Mouse (Mus musculus): Measurements from ENCODE around the gene Gak.

Gak gene

GRCm38 (mm10) chr5:108629634-108630483 is at the start of gene Gak, which contains the start of gene Tmem175:
Gak (minus strand) TSS chr5:108629755.
Tmem175 (plus strand) TSS chr5:108629770.
- DNase-seq = peak; percentile 88 to 89

- DNase-seq = no peak
Measured at GRCm38 (mm10) chr5:108678296-108678854, 48.8 kb upstream of the Gak start.

GRCm38 (mm10) chr5:108677605-108678295 is 48.2 kb upstream of the Gak start:
- no peak for DNase-seq

GRCm38 (mm10) chr5:108676772-108677498 is 47.4 kb upstream of the Gak start:
- no peak for DNase-seq

- no peak for DNase-seq
Measured at GRCm38 (mm10) chr5:108675251-108675816, 45.8 kb upstream of the Gak start, which contains the start of gene Slc26a1. Slc26a1 (minus strand) TSS chr5:108675569.

- no peak for DNase-seq
Measured at GRCm38 (mm10) chr5:108674624-108675023, 45.1 kb upstream of the Gak start.

GRCm38 (mm10) chr5:108671757-108672156 is 42.2 kb upstream of the Gak start:
- no peak for DNase-seq

- no peak for DNase-seq
Measured at GRCm38 (mm10) chr5:108670785-108671184, 41.2 kb upstream of the Gak start.

GRCm38 (mm10) chr5:108669986-108670385 is 40.4 kb upstream of the Gak start:
- DNase-seq = no peak

- DNase-seq = peak; percentile 75 to 81
Measured at GRCm38 (mm10) chr5:108668977-108669936, 39.7 kb upstream of the Gak start, which contains the start of gene Dgkq. Dgkq (minus strand) TSS chr5:108669672.

GRCm38 (mm10) chr5:108668387-108668932 is 38.9 kb upstream of the Gak start:
- no peak for DNase-seq

GRCm38 (mm10) chr5:108667370-108667769 is 37.8 kb upstream of the Gak start:
- DNase-seq = no peak

- DNase-seq = no peak
Measured at GRCm38 (mm10) chr5:108665066-108665465, 35.5 kb upstream of the Gak start.

GRCm38 (mm10) chr5:108662772-108663171 is 33.2 kb upstream of the Gak start:
- DNase-seq = no peak

- peak; percentile 81 to 83 for DNase-seq
Measured at GRCm38 (mm10) chr5:108660632-108661268, 31.2 kb upstream of the Gak start.

- peak in 1 of 2 experiments; percentile 25 for DNase-seq
Measured at GRCm38 (mm10) chr5:108659698-108660631, 30.4 kb upstream of the Gak start, which contains the start of gene Idua. Idua (plus strand) TSS chr5:108660331.

- DNase-seq = no peak
Measured at GRCm38 (mm10) chr5:108658611-108659010, 29.1 kb upstream of the Gak start.

- DNase-seq = no peak
Measured at GRCm38 (mm10) chr5:108657406-108657805, 27.9 kb upstream of the Gak start.
